Mouse (Mus musculus): ENCODE data around the gene Rpl36al. TPM values are rescaled to one million over a fixed set of nuclear protein-coding genes. Genes with fewer than 3 reads are reported as not detected.

Gene Rpl36al
- polyA plus RNA-seq (2012; rRNA removed) = 109 and 123 TPM in 2 replicates

GRCm38 (mm10) chr12:69183583-69184308, at the start of gene Rpl36al, which contains the start of gene Mgat2:
Rpl36al (minus strand) TSS chr12:69184083.
Mgat2 (plus strand) TSS chr12:69184157.

GRCm38 (mm10) chr12:69227776-69228466, 44.0 kb upstream of the Rpl36al start, which contains the start of gene Pole2:
Pole2 (minus strand) TSS chr12:69228195.

GRCm38 (mm10) chr12:69204052-69204833, 20.4 kb upstream of the Rpl36al start, which contains the start of gene Gm49384:
Gm49384 (minus strand) TSS chr12:69204267.

GRCm38 (mm10) chr12:69198164-69198535, 14.3 kb upstream of the Rpl36al start, which contains the start of gene Dnaaf2:
Dnaaf2 (minus strand) TSS chr12:69198429.

GRCm38 (mm10) chr12:69196444-69197377, 12.8 kb upstream of the Rpl36al start, which contains the start of gene Gm49383:
Gm49383 (minus strand) TSS chr12:69197104.

GRCm38 (mm10) chr12:69168461-69169106, 15.3 kb downstream of the Rpl36al start, which contains the start of gene Lrr1:
Lrr1 (plus strand) TSS chr12:69168814.

GRCm38 (mm10) chr12:69158765-69159577, 24.9 kb downstream of the Rpl36al start, which contains the start of gene Rps29:
Rps29 (minus strand) TSS chr12:69159186.

Other genes starting within 250 kb of the Rpl36al start
- 1,705 and 1,824 TPM in 2 replicates for gene Rps29, start 24.9 kb downstream of the Rpl36al start, polyA plus RNA-seq (2012; rRNA removed)
- gene Lrr1, start 15.3 kb downstream of the Rpl36al start, polyA plus RNA-seq (2012; rRNA removed) = 1.8 and 2.3 TPM in 2 replicates
- gene Mgat2, start 74 bp upstream of the Rpl36al start, polyA plus RNA-seq (2012; rRNA removed) = 21.6 and 21.8 TPM in 2 replicates
- gene Gm49383, start 13.0 kb upstream of the Rpl36al start, polyA plus RNA-seq (2012; rRNA removed) = 1.8 and 2.5 TPM in 2 replicates
- 2.0 and 2.2 TPM in 2 replicates for gene Dnaaf2, start 14.3 kb upstream of the Rpl36al start, polyA plus RNA-seq (2012; rRNA removed)
- gene Gm49384, start 20.2 kb upstream of the Rpl36al start, polyA plus RNA-seq (2012; rRNA removed) = not detected in 2 replicates
- gene Pole2, start 44.1 kb upstream of the Rpl36al start, polyA plus RNA-seq (2012; rRNA removed) = 3.1 and 3.5 TPM in 2 replicates
- gene Klhdc1, start 57.1 kb upstream of the Rpl36al start, polyA plus RNA-seq (2012; rRNA removed) = 0.35 and 1.5 TPM in 2 replicates
- gene Klhdc2, start 112.6 kb upstream of the Rpl36al start, polyA plus RNA-seq (2012; rRNA removed) = 40.0 and 58.6 TPM in 2 replicates
- 2.2 and 2.3 TPM in 2 replicates for gene Nemf, start 173.1 kb upstream of the Rpl36al start, polyA plus RNA-seq (2012; rRNA removed)
- gene Arf6, start 188.1 kb upstream of the Rpl36al start, polyA plus RNA-seq (2012; rRNA removed) = 430 and 482 TPM in 2 replicates
- gene Gm9887, start 188.4 kb upstream of the Rpl36al start, polyA plus RNA-seq (2012; rRNA removed) = 6.8 and 9.5 TPM in 2 replicates